ENCODE assay signal across 8 mouse cellular contexts in genomic region chr12:54654141-54654540, GRCm38 (mm10). TPM values are rescaled to one million over a fixed set of nuclear protein-coding genes. Genes with fewer than 3 reads are reported as not detected.
DNase-seq lines count a peak whose midpoint lies in the region; ATAC-seq lines count a peak whose summit lies in the region.

No protein-coding gene starts in this region.

- H3K4me2 ChIP-seq in hindbrain, embryonic 12.5 days (replicated peaks) = peak overlapping the region; percentile 76; the same call in 1 of the 2 replicates
- peak overlapping the region; percentile 71 for H3K4me2 ChIP-seq in embryonic facial prominence, embryonic 13.5 days
- peak overlapping the region; percentile 64 for H3K4me2 ChIP-seq in kidney, embryonic 16.5 days (replicated peaks; ENCODE audit: low read depth, low read length)

- no peaks in the 10 kb centered on the region for H3K27me3 ChIP-seq in hindbrain, embryonic 12.5 days
- H3K27me3 ChIP-seq in hindbrain, embryonic 10.5 days (ENCODE audit: insufficient read depth, poor library complexity, severe bottlenecking) = peaks cover 3% of the 10 kb centered on the region; the same call in 1 of the 2 replicates
- no peaks in the 10 kb centered on the region for H3K27me3 ChIP-seq in embryonic facial prominence, embryonic 13.5 days
- H3K27me3 ChIP-seq in kidney, embryonic 16.5 days (ENCODE audit: insufficient read depth, low read length) = peaks cover 7% of the 10 kb centered on the region; the same call in 1 of the 2 replicates

- 79% methylated on average over 4 of the region's 4 CpGs for WGBS in hindbrain, embryonic 12.5 days
- 86% methylated on average over 4 of the region's 4 CpGs for WGBS in hindbrain, embryonic 10.5 days
- 76% methylated on average over 4 of the region's 4 CpGs for WGBS in embryonic facial prominence, embryonic 13.5 days
- WGBS in kidney, embryonic 16.5 days = 52% methylated on average over 4 of the region's 4 CpGs
- 26% methylated on average over 4 of the region's 4 CpGs for WGBS in macrophage (ENCODE audit: missing documents)

- peaks cover 27% of the 10 kb centered on the region for H3K4me1 ChIP-seq in hindbrain, embryonic 12.5 days
- H3K4me1 ChIP-seq in hindbrain, embryonic 10.5 days (replicated peaks) = peaks cover 26% of the 10 kb centered on the region
- H3K4me1 ChIP-seq in embryonic facial prominence, embryonic 13.5 days = peaks cover 21% of the 10 kb centered on the region
- H3K4me1 ChIP-seq in kidney, embryonic 16.5 days (ENCODE audit: insufficient read depth, low read length) = peaks cover 37% of the 10 kb centered on the region

- no peak overlapping the region for H3K4me3 ChIP-seq in hindbrain, embryonic 12.5 days
- H3K4me3 ChIP-seq in hindbrain, embryonic 10.5 days = no peak overlapping the region
- H3K4me3 ChIP-seq in embryonic facial prominence, embryonic 13.5 days = peak overlapping the region; percentile 67; the same call in 1 of the 2 replicates
- H3K4me3 ChIP-seq in kidney, embryonic 16.5 days (ENCODE audit: low read length) = peak overlapping the region; percentile 64; the same call in 1 of the 2 replicates
- peak overlapping the region; percentile 94 for H3K4me3 ChIP-seq in macrophage (ENCODE audit: inconsistent target)

- no peak overlapping the region for H3K9ac ChIP-seq in hindbrain, embryonic 12.5 days
- H3K9ac ChIP-seq in embryonic facial prominence, embryonic 13.5 days = 0 out of 2 replicates have a peak overlapping the region, but pooled peaks have one; percentile 27
- H3K9ac ChIP-seq in kidney, embryonic 16.5 days (replicated peaks; ENCODE audit: low read length) = no peak overlapping the region; the same call in 1 of the 2 replicates

- H3K9me3 ChIP-seq in hindbrain, embryonic 12.5 days (replicated peaks) = no peaks in the 10 kb centered on the region
- H3K9me3 ChIP-seq in hindbrain, embryonic 10.5 days = no peaks in the 10 kb centered on the region
- H3K9me3 ChIP-seq in embryonic facial prominence, embryonic 13.5 days = no peaks in the 10 kb centered on the region
- H3K9me3 ChIP-seq in kidney, embryonic 16.5 days (ENCODE audit: low read length) = no peaks in the 10 kb centered on the region

- no peak overlapping the region for H3K27ac ChIP-seq in hindbrain, embryonic 12.5 days
- no peak overlapping the region for H3K27ac ChIP-seq in hindbrain, embryonic 10.5 days
- H3K27ac ChIP-seq in embryonic facial prominence, embryonic 13.5 days = no peak overlapping the region
- no peak overlapping the region for H3K27ac ChIP-seq in kidney, embryonic 16.5 days (ENCODE audit: low read length)
- peak overlapping the region; percentile 96 for H3K27ac ChIP-seq in macrophage

- peaks cover 5% of the 10 kb centered on the region; the same call in 1 of the 2 replicates for H3K36me3 ChIP-seq in hindbrain, embryonic 12.5 days
- peaks cover 11% of the 10 kb centered on the region for H3K36me3 ChIP-seq in hindbrain, embryonic 10.5 days
- peaks cover 10% of the 10 kb centered on the region for H3K36me3 ChIP-seq in embryonic facial prominence, embryonic 13.5 days
- 0 out of 2 replicates have a peak, but pooled peaks cover 5% of the 10 kb centered on the region for H3K36me3 ChIP-seq in kidney, embryonic 16.5 days (ENCODE audit: insufficient read depth, low read length)
- H3K36me3 ChIP-seq in macrophage (ENCODE audit: inconsistent target) = peaks cover 7% of the 10 kb centered on the region; the same call in 1 of the 2 replicates

- ATAC-seq in hindbrain, embryonic 12.5 days (ENCODE audit: low FRiP score) = no peak
- ATAC-seq in embryonic facial prominence, embryonic 13.5 days (ENCODE audit: insufficient number of reproducible peaks, insufficient read depth, low FRiP score, low TSS enrichment, low read depth) = no peak
- ATAC-seq in kidney, embryonic 16.5 days (ENCODE audit: low FRiP score, low TSS enrichment) = no peak

- no peak for DNase-seq in hindbrain, embryonic 10.5 days (ENCODE audit: low spot score)
- no peak for DNase-seq in MN1 (ENCODE audit: low spot score)
- no peak for DNase-seq in left cerebral cortex, postnatal 14 days (ENCODE audit: low spot score in 2 of 2)
- no peak for DNase-seq in urinary bladder, adult 18-20 months (ENCODE audit: low spot score in 2 of 2)

- H3K79me2 ChIP-seq in macrophage (ENCODE audit: inconsistent target) = peaks cover 66% of the 10 kb centered on the region

- intact Hi-C loops in left cerebral cortex, postnatal 14 days (cut with DNase I) = no loop called here

RNA-seq across cellular contexts. Expression of gene Sptssa, which starts 2.2 kb away (rescaled TPM):
- 166 and 176 TPM in 2 replicates for polyA plus RNA-seq in hindbrain, embryonic 12.5 days (2016; fragmentation: Nextera tagmentation; extraction: Ambion mirVana)
- polyA plus RNA-seq in hindbrain, embryonic 10.5 days (2016; fragmentation: Nextera tagmentation; extraction: Ambion mirVana) = 164 TPM in 2 replicates
- 207 and 238 TPM in 2 replicates for polyA plus RNA-seq in embryonic facial prominence, embryonic 13.5 days (2015; fragmentation: Nextera tagmentation; extraction: Ambion mirVana)
- polyA plus RNA-seq in kidney, embryonic 16.5 days (2015; fragmentation: Nextera tagmentation; extraction: Ambion mirVana) = 203 and 212 TPM in 2 replicates
- total RNA-seq in macrophage (2018; cell fraction: chromatin; rRNA removed) = 10 to 100 TPM in 11 of 26 experiments, 1 to 10 TPM in 15; 3.8 to 31.9 (median 9.8) TPM
- total RNA-seq in macrophage (2018; cell fraction: cytosol; rRNA removed) = 100 to 1,000 TPM in 13 of 26 experiments, 10 to 100 TPM in 13; 33.8 to 178 (median 92.4) TPM
- total RNA-seq in macrophage (2018; cell fraction: nucleus; rRNA removed) = 10 to 100 TPM; 14.2 to 76.2 (median 30.7) TPM
- polyA plus RNA-seq in macrophage (2018) = 132 to 206 TPM (median 194 TPM) in 3 replicates
- 10 to 100 TPM; 29.4 to 34.1 TPM for total RNA-seq in left cerebral cortex, postnatal 14 days (2021)

RNA-seq across cellular contexts. Expression of gene Eapp, which starts 41.6 kb away (rescaled TPM):
- polyA plus RNA-seq in hindbrain, embryonic 12.5 days (2016; fragmentation: Nextera tagmentation; extraction: Ambion mirVana) = 79.8 and 85.3 TPM in 2 replicates
- polyA plus RNA-seq in hindbrain, embryonic 10.5 days (2016; fragmentation: Nextera tagmentation; extraction: Ambion mirVana) = 74.2 and 75.9 TPM in 2 replicates
- 64.7 and 74.5 TPM in 2 replicates for polyA plus RNA-seq in embryonic facial prominence, embryonic 13.5 days (2015; fragmentation: Nextera tagmentation; extraction: Ambion mirVana)
- polyA plus RNA-seq in kidney, embryonic 16.5 days (2015; fragmentation: Nextera tagmentation; extraction: Ambion mirVana) = 59.8 and 60.8 TPM in 2 replicates
- 10 to 100 TPM; 11.9 to 45.6 (median 26.1) TPM for total RNA-seq in macrophage (2018; cell fraction: chromatin; rRNA removed)
- 10 to 100 TPM; 25.6 to 49.7 (median 34.2) TPM for total RNA-seq in macrophage (2018; cell fraction: cytosol; rRNA removed)
- 10 to 100 TPM; 12.2 to 32.8 (median 18.1) TPM for total RNA-seq in macrophage (2018; cell fraction: nucleus; rRNA removed)
- 30.5 to 62.9 TPM (median 33.7 TPM) in 3 replicates for polyA plus RNA-seq in macrophage (2018)
- 10 to 100 TPM; 39.6 to 45.4 TPM for total RNA-seq in left cerebral cortex, postnatal 14 days (2021)

Comparison
In these comparisons a context has a peak if more than half of its experiments do, and no peak if none do; other contexts are left out.
1. H3K4me3 ChIP-seq: peak in embryonic facial prominence, embryonic 13.5 days (single experiment), kidney, embryonic 16.5 days (single experiment) and macrophage (single experiment); none in hindbrain, embryonic 12.5 days (single experiment) and hindbrain, embryonic 10.5 days (single experiment).
2. Peak in every context shown above with its lines, with median percentiles within 50 percentile points of each other: H3K4me2 ChIP-seq.